Mouse (Mus musculus): ENCODE measurements around the gene Pde4d. TPM values are rescaled to one million over a fixed set of nuclear protein-coding genes. Genes with fewer than 3 reads are reported as not detected.

Pde4d gene
- total and polyA plus RNA-seq, 3 experiments: 18.5 to 18.8 TPM; not detected in 1

DNA sequence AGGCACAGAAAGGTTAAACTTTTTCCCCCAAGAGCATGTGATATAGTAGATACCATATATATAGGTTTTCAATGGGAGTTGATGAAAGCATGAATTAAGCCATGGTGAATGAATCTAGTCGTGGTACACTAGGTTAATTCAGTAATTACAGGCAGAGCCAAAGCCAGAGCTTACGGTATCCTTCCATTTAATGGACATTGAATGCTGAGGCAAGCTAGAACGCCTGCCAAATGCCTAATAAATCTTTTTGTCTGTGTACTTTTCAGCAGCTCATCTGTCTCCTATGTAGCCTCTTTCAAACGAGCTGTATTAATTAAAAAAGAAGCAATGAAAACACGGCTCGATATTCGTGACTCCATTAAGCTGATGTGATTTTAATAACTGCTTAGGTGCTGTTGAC, 862.8 kb downstream of the Pde4d start:
- H3K27ac ChIP-seq (ENCODE audit: control insufficient read depth, low read depth, low read length): no peak overlapping the region
- no peaks in the 10 kb centered on the region for H3K4me1 ChIP-seq (ENCODE audit: control insufficient read depth in 1 of 2, insufficient read depth in 2 of 2, low read length in 2 of 2)
- TF ChIP-seq JUND (IDR thresholded peaks at IDR 0.05; ENCODE audit: low read depth, low read length) (no peak), ZNF384 (IDR thresholded peaks at IDR 0.05; ENCODE audit: low read depth, low read length) (no peak), NELFE (IDR thresholded peaks at IDR 0.05; ENCODE audit: low read depth, low read length) (no peak), BHLHE40 (IDR thresholded peaks at IDR 0.05; ENCODE audit: borderline replicate concordance, low read depth, low read length) (no peak), ZC3H11A (IDR thresholded peaks at IDR 0.05; ENCODE audit: low read depth, low read length) (no peak), EP300 (IDR thresholded peaks at IDR 0.05; ENCODE audit: low read depth in 1 of 2, low read length in 2 of 2) (no peak), TCF12 (IDR thresholded peaks at IDR 0.05; ENCODE audit: low read depth, low read length) (no peak), GABPA (IDR thresholded peaks at IDR 0.05; ENCODE audit: low read depth, low read length) (no peak), SIN3A (IDR thresholded peaks at IDR 0.05; ENCODE audit: low read length) (no peak), MXI1 (IDR thresholded peaks at IDR 0.05; ENCODE audit: low read depth, low read length) (no peak), E2F4 (IDR thresholded peaks at IDR 0.05; ENCODE audit: borderline replicate concordance, low read depth, low read length) (no peak), RAD21 (IDR thresholded peaks at IDR 0.05; ENCODE audit: low read depth, low read length) (no peak), CHD2 (IDR thresholded peaks at IDR 0.05; ENCODE audit: low read length) (no peak), CTCF (IDR thresholded peaks at IDR 0.05 in 2 of 3, conservative IDR thresholded peaks at IDR 0.05 in 1 of 3; ENCODE audit: control insufficient read depth in 1 of 3, insufficient read depth in 1 of 3, low read depth in 2 of 3, low read length in 3 of 3, poor library complexity in 1 of 3, severe bottlenecking in 1 of 3) (no peak), ELF1 (IDR thresholded peaks at IDR 0.05; ENCODE audit: low read depth, low read length) (no peak), POLR2A (IDR thresholded peaks at IDR 0.05; ENCODE audit: control insufficient read depth in 1 of 2, insufficient read depth in 1 of 2, low read depth in 1 of 2, low read length in 2 of 2, poor library complexity in 1 of 2) (no peak), ETS1 (IDR thresholded peaks at IDR 0.05; ENCODE audit: low read depth, low read length) (no peak), GATA1 (IDR thresholded peaks at IDR 0.05; ENCODE audit: low read depth, low read length) (no peak), UBTF (IDR thresholded peaks at IDR 0.05; ENCODE audit: borderline replicate concordance, insufficient read depth, low read depth, low read length) (no peak), POLR2AphosphoS2 (IDR thresholded peaks at IDR 0.05; ENCODE audit: low read length) (no peak)
- H3K9ac ChIP-seq (ENCODE audit: control insufficient read depth, low read depth, low read length, poor library complexity, severe bottlenecking): no peak overlapping the region
- H3K27me3 ChIP-seq (ENCODE audit: control insufficient read depth in 1 of 2, insufficient read depth in 2 of 2, low read length in 2 of 2): peaks cover 0 to 2% of the 10 kb centered on the region in 2 experiments; a peak in 2 of 4 replicates
- no peak overlapping the region for H3K4me3 ChIP-seq (ENCODE audit: control insufficient read depth in 1 of 2, insufficient read depth in 1 of 2, low read depth in 2 of 2, low read length in 2 of 2)
- DNase-seq (ENCODE audit: low read depth, low spot score): no peak
- H3K79me2 ChIP-seq (ENCODE audit: control insufficient read depth, insufficient read depth, low read length, poor library complexity): no peaks in the 10 kb centered on the region
- no peaks in the 10 kb centered on the region for H3K9me3 ChIP-seq (replicated peaks; ENCODE audit: insufficient read depth, low read length)
- H3K36me3 ChIP-seq (ENCODE audit: control insufficient read depth in 1 of 2, insufficient read depth in 2 of 2, low read length in 2 of 2): no peaks in the 10 kb centered on the region

GRCm38 (mm10) chr13:109315608-109316007, 865.9 kb downstream of the Pde4d start:
- H3K4me3 ChIP-seq (ENCODE audit: control insufficient read depth in 1 of 2, insufficient read depth in 1 of 2, low read depth in 2 of 2, low read length in 2 of 2): no peak overlapping the region
- no peaks in the 10 kb centered on the region for H3K4me1 ChIP-seq (ENCODE audit: control insufficient read depth in 1 of 2, insufficient read depth in 2 of 2, low read length in 2 of 2)
- H3K9me3 ChIP-seq (replicated peaks; ENCODE audit: insufficient read depth, low read length): no peaks in the 10 kb centered on the region
- no peaks in the 10 kb centered on the region for H3K79me2 ChIP-seq (ENCODE audit: control insufficient read depth, insufficient read depth, low read length, poor library complexity)
- no peak overlapping the region for H3K9ac ChIP-seq (ENCODE audit: control insufficient read depth, low read depth, low read length, poor library complexity, severe bottlenecking)
- H3K27me3 ChIP-seq (ENCODE audit: control insufficient read depth in 1 of 2, insufficient read depth in 2 of 2, low read length in 2 of 2): peaks cover 0 to 4% of the 10 kb centered on the region in 2 experiments; a peak in 2 of 4 replicates
- DNase-seq (ENCODE audit: low read depth, low spot score): no peak
- no peak for TF ChIP-seq SMC3 (IDR thresholded peaks at IDR 0.05; ENCODE audit: low read depth, low read length)
- no peak overlapping the region for H3K27ac ChIP-seq (ENCODE audit: control insufficient read depth, low read depth, low read length)
- no peaks in the 10 kb centered on the region for H3K36me3 ChIP-seq (ENCODE audit: control insufficient read depth in 1 of 2, insufficient read depth in 2 of 2, low read length in 2 of 2)

All from MEL (cell line).